Mouse (Mus musculus) A20 (cell line): ENCODE results near the gene Ncoa6.

Experiments
- DNase-seq: peaks from one replicate; pipeline ENCODE4 v3.0.0-alpha.2; 2011; ENCODE audit warnings: low read depth, low spot score

Ncoa6 gene

DNA sequence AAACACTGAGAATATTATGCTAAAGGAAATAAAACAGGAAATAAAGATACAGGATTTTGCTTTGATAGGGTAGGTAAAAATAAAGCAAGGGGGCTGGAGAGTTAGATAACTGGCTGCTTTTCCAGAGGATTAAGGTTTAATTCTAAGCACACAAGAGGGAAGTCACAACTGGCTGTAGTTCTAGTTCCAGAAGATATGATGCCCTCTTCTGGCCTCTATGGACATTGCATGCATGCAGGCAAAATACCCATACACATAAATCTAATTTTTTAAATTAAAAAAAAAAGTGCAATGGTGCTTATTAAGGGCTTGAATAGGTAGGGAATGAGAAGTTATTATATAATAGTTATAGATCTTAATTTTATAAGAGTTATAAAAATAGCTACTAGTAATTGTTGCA, 37.2 kb downstream of the Ncoa6 start:
- DNase-seq: peak; percentile 44

DNA sequence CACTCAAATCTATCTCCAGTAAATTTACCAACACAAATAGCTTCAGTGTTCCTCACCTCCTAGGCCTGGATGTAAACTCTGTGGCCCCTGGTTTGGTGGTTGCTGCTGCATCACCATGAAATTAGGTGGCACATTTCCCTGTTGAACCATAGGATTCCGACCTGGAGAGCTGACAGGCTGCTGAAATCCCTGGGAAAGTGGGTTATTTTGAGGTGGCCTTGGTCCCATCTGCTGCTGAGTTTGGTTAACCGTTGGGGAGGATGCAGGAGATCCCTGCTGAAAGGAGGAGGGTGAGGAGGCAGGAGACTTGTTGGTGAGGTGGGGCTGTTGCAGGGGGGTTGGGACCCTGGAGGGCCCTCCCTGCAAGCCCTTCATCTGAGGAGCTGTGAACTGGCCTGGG, 52.8 kb downstream of the Ncoa6 start:
- DNase-seq: no peak

DNA sequence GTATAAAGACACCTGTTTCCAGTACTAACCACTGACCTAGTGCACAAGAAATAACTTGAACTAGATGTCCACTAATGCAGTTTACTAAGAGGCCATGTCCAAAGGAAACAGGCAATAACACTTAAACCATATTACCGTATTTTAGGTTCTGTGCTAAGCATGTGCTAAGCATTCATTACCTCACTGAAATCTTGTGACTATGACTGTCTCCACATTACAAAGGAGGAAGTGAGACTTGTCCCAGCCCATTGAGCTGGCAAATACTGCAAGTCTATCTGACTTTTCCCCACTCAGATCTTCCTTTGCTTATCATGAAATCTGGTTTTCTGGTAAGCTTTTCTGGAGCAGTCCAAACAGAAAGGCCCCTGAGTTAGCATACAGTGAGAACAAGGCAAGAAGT, 69.1 kb downstream of the Ncoa6 start:
- peak; percentile 84 for DNase-seq

DNA sequence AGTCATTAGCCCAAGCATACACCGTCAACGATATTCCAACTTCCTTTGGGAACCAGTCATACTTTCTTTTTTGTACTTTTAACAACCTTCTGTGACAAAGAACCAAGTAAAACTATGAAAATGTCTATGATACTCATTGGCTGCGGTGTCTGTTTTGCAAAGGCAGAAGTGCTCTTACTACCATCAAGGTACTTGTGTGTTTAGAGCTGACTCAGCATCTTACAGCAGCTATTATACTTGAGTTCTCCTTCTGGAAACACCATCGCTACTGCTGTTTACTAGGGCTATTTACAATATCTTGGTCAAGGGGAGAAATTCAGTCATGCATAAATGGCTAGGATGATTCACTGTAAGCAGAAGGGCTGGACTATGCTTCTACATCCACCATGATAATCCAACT, 71.8 kb downstream of the Ncoa6 start:
- no peak for DNase-seq

DNA sequence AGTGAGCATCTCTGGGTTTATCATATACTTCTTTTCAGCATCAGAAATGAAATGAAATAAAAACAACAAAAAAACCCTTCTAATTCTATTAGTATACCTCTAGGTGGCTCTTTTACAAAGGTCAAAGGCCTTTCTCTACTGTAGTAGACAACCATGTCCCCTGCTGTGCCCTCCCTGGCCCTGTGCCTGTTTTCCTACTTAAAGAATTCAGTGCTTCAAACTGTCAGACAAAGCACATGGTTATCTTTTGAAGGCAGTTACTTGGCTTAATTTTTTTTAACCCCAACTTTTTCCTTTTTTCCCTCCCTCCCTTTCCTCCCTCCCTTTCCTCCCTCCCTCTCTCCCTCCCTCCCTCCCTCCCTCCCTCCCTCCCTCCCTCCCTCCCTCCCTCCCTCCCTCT, 73.4 kb downstream of the Ncoa6 start:
- DNase-seq: no peak

DNA sequence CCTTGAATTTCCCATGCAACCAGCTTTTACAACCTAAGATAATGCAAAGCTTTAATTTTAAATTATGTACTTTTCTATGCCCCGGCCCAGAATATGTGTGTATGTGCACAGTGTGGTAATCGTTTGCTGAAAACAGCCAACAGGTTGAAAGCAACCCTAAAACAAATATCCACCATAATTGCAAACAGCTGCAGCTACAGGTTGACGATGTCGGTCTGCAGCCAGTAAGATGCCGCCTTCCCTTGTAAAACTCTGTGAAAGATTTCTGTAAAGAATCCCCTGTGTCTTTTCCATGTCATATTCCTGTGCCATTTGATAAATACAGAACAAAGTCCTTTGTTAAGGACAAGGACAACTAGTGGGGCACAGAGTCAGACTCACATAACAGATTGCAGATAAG, 79.1 kb downstream of the Ncoa6 start:
- no peak for DNase-seq

DNA sequence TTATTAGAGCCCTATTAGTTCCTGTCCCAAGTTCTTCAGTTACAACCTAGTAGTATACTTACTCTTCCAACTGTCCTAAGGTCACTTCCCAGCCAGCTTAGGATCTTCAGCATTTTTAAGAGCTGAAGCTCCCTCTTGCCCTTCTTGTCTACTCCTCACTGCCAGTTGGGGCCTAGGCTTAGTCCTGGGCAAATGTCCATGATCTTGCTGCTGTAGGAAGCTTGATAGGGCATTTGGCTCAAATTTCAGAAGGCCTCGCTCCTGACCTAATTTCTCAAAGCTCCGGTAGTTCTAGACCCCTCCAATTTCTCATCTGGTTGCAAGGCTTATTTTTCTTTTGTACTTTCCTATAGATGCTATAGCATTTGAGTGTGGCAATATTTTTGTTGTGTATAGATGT, 85.1 kb downstream of the Ncoa6 start:
- DNase-seq: no peak

- DNase-seq: no peak
Measured at GRCm38 (mm10) chr2:155387052-155387451, 86.6 kb downstream of the Ncoa6 start.

GRCm38 (mm10) chr2:155386534-155386899, 87.2 kb downstream of the Ncoa6 start:
- no peak for DNase-seq

DNA sequence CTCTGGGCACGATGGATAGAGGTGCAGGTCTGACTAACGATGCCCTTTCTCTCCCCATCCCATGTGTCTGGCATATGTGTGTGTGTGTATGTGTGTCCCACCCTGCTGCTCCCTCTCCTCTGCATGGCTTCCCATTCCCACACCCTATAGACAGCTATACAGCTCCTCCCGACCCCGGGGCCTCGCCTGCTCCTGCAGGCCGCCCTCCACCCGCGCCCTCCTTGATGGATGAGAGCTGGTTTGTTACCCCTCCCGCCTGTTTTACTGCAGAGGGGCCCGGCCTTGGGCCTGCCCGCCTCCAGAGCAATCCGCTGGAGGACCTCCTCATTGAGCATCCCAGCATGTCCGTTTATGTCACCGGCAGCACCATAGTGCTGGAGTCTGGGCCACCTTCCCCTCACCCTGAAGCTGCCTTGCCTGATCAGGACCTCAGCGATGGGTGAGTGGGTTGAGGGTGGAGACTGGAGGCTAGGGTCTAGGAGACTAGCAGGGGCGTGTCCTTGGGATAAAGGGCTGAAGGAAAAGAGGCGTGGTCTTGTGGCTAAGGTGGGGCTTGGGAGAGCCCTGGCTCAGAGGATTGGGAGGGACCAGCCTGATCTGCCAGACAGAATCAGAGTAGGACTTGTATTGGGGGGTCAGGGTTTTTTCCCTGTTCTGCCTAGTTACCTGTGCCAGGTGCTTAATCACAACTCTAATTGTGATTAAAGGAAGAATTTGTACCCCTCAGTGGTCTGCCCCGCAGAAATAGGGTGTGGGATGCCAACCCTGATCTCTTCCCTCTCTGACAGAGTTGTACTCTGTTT, 87.8 kb downstream of the Ncoa6 start:
- no peak for DNase-seq

DNA sequence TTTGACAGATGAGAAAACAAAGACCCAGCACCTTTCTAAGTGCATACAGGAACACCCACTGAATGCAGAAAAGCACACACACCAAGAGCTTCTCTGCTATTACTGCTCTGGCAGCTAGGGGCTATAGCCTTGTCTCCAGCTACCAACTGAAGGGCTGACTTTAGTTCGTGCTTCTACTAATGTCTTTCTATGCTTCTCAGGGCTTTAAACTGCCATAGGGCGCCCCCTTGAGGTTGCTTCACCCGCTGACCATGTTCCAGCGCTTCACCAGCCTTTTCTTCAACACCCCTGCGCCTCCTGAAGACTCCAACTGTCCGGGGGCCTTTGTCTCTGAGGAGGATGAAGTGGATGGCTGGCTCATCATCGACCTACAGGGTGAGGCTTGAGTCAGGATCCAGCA, 88.6 kb downstream of the Ncoa6 start:
- peak; percentile 87 for DNase-seq

GRCm38 (mm10) chr2:155382791-155383438, 90.8 kb downstream of the Ncoa6 start:
- DNase-seq: no peak

DNA sequence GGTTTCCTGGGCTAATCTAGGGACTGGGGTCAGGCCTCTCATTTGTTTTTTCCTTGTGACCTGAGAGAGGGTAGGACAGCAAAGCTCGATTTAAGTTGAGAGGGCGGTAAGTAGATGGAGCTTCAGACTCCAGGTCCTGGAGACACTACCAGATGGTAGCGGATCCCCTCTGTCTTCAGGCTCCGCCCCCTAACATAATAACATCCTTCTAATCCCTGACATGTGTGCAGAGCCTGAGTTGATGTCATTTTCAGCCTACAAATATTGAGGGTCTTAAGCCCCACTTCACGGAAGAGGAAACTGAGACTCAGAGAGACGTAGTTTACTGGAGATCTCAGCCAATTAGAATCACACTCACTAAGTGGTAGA, 91.4 kb downstream of the Ncoa6 start:
- DNase-seq: no peak

DNA sequence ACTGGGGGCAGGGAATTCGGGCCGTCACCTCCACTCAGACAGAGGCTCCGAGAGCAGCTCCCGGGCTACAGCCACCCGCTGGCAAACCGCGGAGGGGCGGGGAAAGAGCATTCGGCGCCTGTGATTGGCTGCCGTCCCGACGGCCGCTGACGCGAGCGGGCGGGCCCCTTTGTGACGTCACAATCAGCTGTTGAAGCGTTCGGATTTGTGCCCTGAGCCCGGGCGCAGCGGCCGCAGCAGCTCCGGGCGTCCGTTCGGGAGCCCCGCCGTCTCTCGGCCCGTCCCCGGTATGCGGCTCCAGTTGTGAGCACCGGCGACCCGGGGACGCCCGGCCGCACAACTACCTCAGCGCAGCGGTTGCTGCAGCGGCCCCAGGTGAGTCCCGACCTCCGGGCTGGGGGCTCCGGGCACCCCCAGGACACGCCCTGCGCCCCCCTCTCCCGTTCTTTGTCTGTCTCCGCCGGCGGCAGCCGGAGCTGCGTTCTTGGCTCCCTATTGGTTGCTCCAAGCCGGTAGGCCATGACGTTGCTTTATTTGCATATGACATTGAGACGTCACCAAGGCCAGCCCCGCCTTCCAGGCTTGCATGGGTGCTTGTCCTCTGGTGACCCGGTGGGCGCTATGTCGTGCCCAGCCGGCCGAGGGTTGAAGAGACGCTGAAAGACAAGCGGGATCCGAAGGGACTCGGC, 91.9 kb downstream of the Ncoa6 start:
- peak; percentile 96 for DNase-seq

DNA sequence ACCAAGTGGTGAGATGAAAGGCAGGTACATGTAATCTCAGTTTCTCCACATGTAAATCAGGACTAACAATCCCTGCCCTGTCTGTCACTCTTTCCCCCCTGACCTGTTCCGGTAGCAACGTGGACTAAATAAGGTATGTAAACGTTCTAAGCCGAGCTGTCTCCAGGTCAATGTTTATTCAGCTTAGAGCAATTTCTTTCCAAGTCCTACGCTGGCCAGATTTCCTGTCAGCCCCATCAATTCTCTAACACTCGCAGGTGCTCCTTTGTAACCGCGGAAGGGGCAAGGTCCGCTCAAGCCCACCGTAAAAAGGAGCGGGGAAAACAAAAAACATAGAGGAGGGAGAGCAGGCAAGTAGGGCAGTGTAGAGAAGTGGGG, 92.6 kb downstream of the Ncoa6 start:
- DNase-seq: no peak

- DNase-seq: no peak
Measured at GRCm38 (mm10) chr2:155380261-155381059, 93.2 kb downstream of the Ncoa6 start, which contains the start of gene Trp53inp2. Gene Trp53inp2, plus strand, starts transcription at chr2:155381059.

- DNase-seq: no peak
Measured at GRCm38 (mm10) chr2:155376191-155376590, 97.5 kb downstream of the Ncoa6 start.

- no peak for DNase-seq
Measured at GRCm38 (mm10) chr2:155374521-155374920, 99.2 kb downstream of the Ncoa6 start.

- no peak for DNase-seq
Measured at GRCm38 (mm10) chr2:155373886-155374285, 99.8 kb downstream of the Ncoa6 start.

- no peak for DNase-seq
Measured at GRCm38 (mm10) chr2:155373302-155373701, 100.4 kb downstream of the Ncoa6 start.

GRCm38 (mm10) chr2:155372451-155372850, 101.2 kb downstream of the Ncoa6 start:
- no peak for DNase-seq

DNA sequence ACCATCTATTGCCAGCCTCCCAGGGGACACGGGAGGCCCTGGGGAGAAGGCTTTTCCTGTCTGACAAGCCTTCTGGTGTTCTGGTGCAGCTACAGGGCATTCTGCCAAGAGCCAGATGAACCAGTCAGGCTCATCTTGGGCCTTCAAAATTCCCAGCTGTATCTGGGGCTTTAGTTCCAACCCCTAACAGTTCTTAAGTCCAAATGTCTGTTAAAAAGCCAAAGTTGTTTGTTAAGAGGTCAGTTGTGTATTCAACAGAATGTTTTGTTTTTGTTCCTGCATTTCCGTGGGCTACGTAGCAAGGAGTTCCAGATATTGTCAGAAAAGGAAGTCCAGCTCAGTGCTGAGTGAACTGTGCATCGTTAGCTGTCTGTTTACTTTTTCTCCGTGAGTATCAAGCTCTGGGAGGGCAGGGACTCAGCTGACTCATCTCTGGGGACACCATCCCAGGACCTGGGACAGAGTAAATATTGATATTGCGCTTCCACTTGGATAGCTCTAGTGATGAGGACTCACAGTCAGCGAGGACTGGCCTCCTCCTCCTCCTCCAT, 104.3 kb downstream of the Ncoa6 start:
- no peak for DNase-seq
